Mouse (Mus musculus): ENCODE results near the gene Csf2. TPM values are rescaled to one million over a fixed set of nuclear protein-coding genes. Genes with fewer than 3 reads are reported as not detected.

Csf2 gene
- polyA plus RNA-seq, 1 experiment from 2014 or later: not detected

- no peaks in the 10 kb centered on the region for H3K36me3 ChIP-seq
- H3K4me1 ChIP-seq: no peaks in the 10 kb centered on the region
- H3K4me2 ChIP-seq: no peak overlapping the region
- no peak for ATAC-seq (replicated peaks; ENCODE audit: low FRiP score)
- no peaks in the 10 kb centered on the region for H3K27me3 ChIP-seq
- H3K9ac ChIP-seq: no peak overlapping the region
- 51% methylated on average over 2 of the region's 2 CpGs for WGBS
- no peaks in the 10 kb centered on the region for H3K9me3 ChIP-seq (replicated peaks)
- H3K27ac ChIP-seq: no peak overlapping the region
- H3K4me3 ChIP-seq (replicated peaks): no peak overlapping the region
Measured at GRCm38 (mm10) chr11:54264542-54264941, 15.1 kb upstream of the Csf2 start.

- Histone ChIP-seq H3K4me2 (no peak overlapping the region), H3K4me1 (no peaks in the 10 kb centered on the region), H3K27me3 (no peaks in the 10 kb centered on the region), H3K9ac (no peak overlapping the region), H3K36me3 (no peaks in the 10 kb centered on the region), H3K27ac (no peak overlapping the region), H3K4me3 (replicated peaks) (no peak overlapping the region), H3K9me3 (replicated peaks) (no peaks in the 10 kb centered on the region)
- 22% methylated on average over 1 of the region's 1 CpGs for WGBS
- no peak for ATAC-seq (replicated peaks; ENCODE audit: low FRiP score)
Measured at GRCm38 (mm10) chr11:54263405-54264031, 14.1 kb upstream of the Csf2 start.

GRCm38 (mm10) chr11:54256624-54257376 lies 7.3 kb upstream of the Csf2 start:
- Histone ChIP-seq H3K4me2 (no peak overlapping the region), H3K4me3 (replicated peaks) (no peak overlapping the region), H3K36me3 (no peaks in the 10 kb centered on the region), H3K4me1 (no peaks in the 10 kb centered on the region), H3K9ac (no peak overlapping the region), H3K27ac (no peak overlapping the region), H3K9me3 (replicated peaks) (no peaks in the 10 kb centered on the region), H3K27me3 (no peaks in the 10 kb centered on the region)
- ATAC-seq (replicated peaks; ENCODE audit: low FRiP score): no peak
- 54% methylated on average over 3 of the region's 3 CpGs for WGBS

- H3K9me3 ChIP-seq (replicated peaks): no peaks in the 10 kb centered on the region
- no peaks in the 10 kb centered on the region for H3K36me3 ChIP-seq
- H3K27me3 ChIP-seq: no peaks in the 10 kb centered on the region
- H3K4me1 ChIP-seq: no peaks in the 10 kb centered on the region
- H3K27ac ChIP-seq: no peak overlapping the region
- H3K9ac ChIP-seq: no peak overlapping the region
- no peak overlapping the region for H3K4me2 ChIP-seq
- H3K4me3 ChIP-seq (replicated peaks): no peak overlapping the region
- WGBS: 46% methylated on average over 4 of the region's 4 CpGs
- ATAC-seq (replicated peaks; ENCODE audit: low FRiP score): no peak
Measured at GRCm38 (mm10) chr11:54254114-54254513, 4.6 kb upstream of the Csf2 start.

GRCm38 (mm10) chr11:54250575-54250974 lies 1.1 kb upstream of the Csf2 start:
- Histone ChIP-seq H3K4me3 (replicated peaks) (no peak overlapping the region), H3K9ac (no peak overlapping the region), H3K4me1 (no peaks in the 10 kb centered on the region), H3K27ac (no peak overlapping the region), H3K4me2 (no peak overlapping the region), H3K9me3 (replicated peaks) (no peaks in the 10 kb centered on the region), H3K27me3 (no peaks in the 10 kb centered on the region), H3K36me3 (no peaks in the 10 kb centered on the region)
- 90% methylated on average over 11 of the region's 11 CpGs for WGBS
- ATAC-seq (replicated peaks; ENCODE audit: low FRiP score): no peak

GRCm38 (mm10) chr11:54249748-54250147 lies 281 bp upstream of the Csf2 start:
- 71% methylated on average over 3 of the region's 3 CpGs for WGBS
- Histone ChIP-seq H3K9me3 (replicated peaks) (no peaks in the 10 kb centered on the region), H3K27ac (no peak overlapping the region), H3K4me1 (no peaks in the 10 kb centered on the region), H3K27me3 (no peaks in the 10 kb centered on the region), H3K36me3 (no peaks in the 10 kb centered on the region), H3K4me2 (no peak overlapping the region), H3K4me3 (replicated peaks) (no peak overlapping the region), H3K9ac (no peak overlapping the region)
- no peak for ATAC-seq (replicated peaks; ENCODE audit: low FRiP score)

- Histone ChIP-seq H3K4me3 (replicated peaks) (no peak overlapping the region), H3K9me3 (replicated peaks) (no peaks in the 10 kb centered on the region), H3K36me3 (no peaks in the 10 kb centered on the region), H3K9ac (no peak overlapping the region), H3K27ac (no peak overlapping the region), H3K27me3 (no peaks in the 10 kb centered on the region), H3K4me1 (no peaks in the 10 kb centered on the region), H3K4me2 (no peak overlapping the region)
- ATAC-seq (replicated peaks; ENCODE audit: low FRiP score): no peak
- 72% methylated on average over 10 of the region's 10 CpGs for WGBS
Measured at GRCm38 (mm10) chr11:54247251-54247950, 2.1 kb downstream of the Csf2 start.

GRCm38 (mm10) chr11:54244465-54244864 lies 5.0 kb downstream of the Csf2 start:
- Histone ChIP-seq H3K9ac (no peak overlapping the region), H3K36me3 (no peaks in the 10 kb centered on the region), H3K9me3 (replicated peaks) (no peaks in the 10 kb centered on the region), H3K4me3 (replicated peaks) (no peak overlapping the region), H3K27ac (no peak overlapping the region), H3K4me2 (no peak overlapping the region), H3K27me3 (no peaks in the 10 kb centered on the region), H3K4me1 (no peaks in the 10 kb centered on the region)
- WGBS: 74% methylated on average over 6 of the region's 6 CpGs
- no peak for ATAC-seq (replicated peaks; ENCODE audit: low FRiP score)

GRCm38 (mm10) chr11:54242494-54242893 lies 7.0 kb downstream of the Csf2 start:
- H3K4me3 ChIP-seq (replicated peaks): no peak overlapping the region
- H3K36me3 ChIP-seq: no peaks in the 10 kb centered on the region
- ATAC-seq (replicated peaks; ENCODE audit: low FRiP score): no peak
- 87% methylated on average over 3 of the region's 3 CpGs for WGBS
- no peaks in the 10 kb centered on the region for H3K4me1 ChIP-seq
- no peak overlapping the region for H3K4me2 ChIP-seq
- no peak overlapping the region for H3K9ac ChIP-seq
- no peaks in the 10 kb centered on the region for H3K27me3 ChIP-seq
- no peaks in the 10 kb centered on the region for H3K9me3 ChIP-seq (replicated peaks)
- no peak overlapping the region for H3K27ac ChIP-seq

GRCm38 (mm10) chr11:54236939-54237338 lies 12.5 kb downstream of the Csf2 start:
- no peak overlapping the region for H3K4me3 ChIP-seq (replicated peaks)
- WGBS: 44% methylated on average over 2 of the region's 2 CpGs
- no peak overlapping the region for H3K4me2 ChIP-seq
- H3K9ac ChIP-seq: no peak overlapping the region
- no peaks in the 10 kb centered on the region for H3K27me3 ChIP-seq
- no peaks in the 10 kb centered on the region for H3K9me3 ChIP-seq (replicated peaks)
- no peak overlapping the region for H3K27ac ChIP-seq
- no peaks in the 10 kb centered on the region for H3K4me1 ChIP-seq
- H3K36me3 ChIP-seq: no peaks in the 10 kb centered on the region
- ATAC-seq (replicated peaks; ENCODE audit: low FRiP score): no peak

- Histone ChIP-seq H3K4me3 (replicated peaks) (no peak overlapping the region), H3K4me1 (no peaks in the 10 kb centered on the region), H3K9me3 (replicated peaks) (no peaks in the 10 kb centered on the region), H3K9ac (no peak overlapping the region), H3K27ac (no peak overlapping the region), H3K4me2 (no peak overlapping the region), H3K36me3 (no peaks in the 10 kb centered on the region), H3K27me3 (no peaks in the 10 kb centered on the region)
- WGBS: 88% methylated on average over 2 of the region's 2 CpGs
- no peak for ATAC-seq (replicated peaks; ENCODE audit: low FRiP score)
Measured at GRCm38 (mm10) chr11:54227478-54227877, 22.0 kb downstream of the Csf2 start.

- no peak for ATAC-seq (replicated peaks; ENCODE audit: low FRiP score)
- no peaks in the 10 kb centered on the region for H3K9me3 ChIP-seq (replicated peaks)
- H3K9ac ChIP-seq: no peak overlapping the region
- no peak overlapping the region for H3K27ac ChIP-seq
- WGBS: 89% methylated on average over 5 of the region's 5 CpGs
- no peaks in the 10 kb centered on the region for H3K36me3 ChIP-seq
- H3K4me3 ChIP-seq (replicated peaks): no peak overlapping the region
- H3K4me2 ChIP-seq: no peak overlapping the region
- H3K4me1 ChIP-seq: no peaks in the 10 kb centered on the region
- H3K27me3 ChIP-seq: no peaks in the 10 kb centered on the region
Measured at GRCm38 (mm10) chr11:54224475-54224986, 24.9 kb downstream of the Csf2 start.

Data from kidney, embryonic 15.5 days (tissue).